Mouse (Mus musculus) embryonic facial prominence, embryonic 12.5 days (tissue): ENCODE results near the gene Tmbim6. TPM values are rescaled to one million over a fixed set of nuclear protein-coding genes. Genes with fewer than 3 reads are reported as not detected.

Experiments
- ATAC-seq: fragments of 200-750 bp; cut with Nextera tagmentation; 2 replicates; pipeline ENCODE4 v1.8.0; 2017; ENCODE audit not compliant: insufficient number of reproducible peaks, insufficient read depth, low FRiP score, low TSS enrichment
- H3K27ac ChIP-seq: fragments of 300-500 bp; sonication (generic); 2 replicates; pipeline ENCODE4 v1.5.1; 2016; ENCODE audit warnings: mild to moderate bottlenecking
- H3K27me3 ChIP-seq: fragments of 300-500 bp; sonication (generic); 2 replicates; pipeline ENCODE4 v1.6.1; 2016; ENCODE audit warnings: mild to moderate bottlenecking, moderate library complexity
- H3K36me3 ChIP-seq: fragments of 300-500 bp; sonication (generic); 2 replicates; pipeline ENCODE4 v1.6.1; 2016; ENCODE audit warnings: mild to moderate bottlenecking
- H3K4me1 ChIP-seq: fragments of 300-500 bp; sonication (generic); 2 replicates; pipeline ENCODE4 v1.6.1; 2016
- H3K4me2 ChIP-seq: fragments of 300-500 bp; sonication (generic); replicated peaks from 2 replicates; pipeline ENCODE4 v1.6.1; 2016; ENCODE audit warnings: mild to moderate bottlenecking, moderate library complexity
- H3K4me3 ChIP-seq: fragments of 300-500 bp; sonication (generic); 2 replicates; pipeline ENCODE4 v1.5.1; 2016; ENCODE audit warnings: mild to moderate bottlenecking
- H3K9ac ChIP-seq: fragments of 300-500 bp; sonication (generic); 2 replicates; pipeline ENCODE4 v1.6.1; 2016; ENCODE audit warnings: mild to moderate bottlenecking, moderate library complexity
- H3K9me3 ChIP-seq: fragments of 300-500 bp; sonication (generic); 2 replicates; pipeline ENCODE4 v1.6.1; 2016; ENCODE audit warnings: mild to moderate bottlenecking, moderate library complexity
- WGBS: fragments of 180-500 bp; shearing (Covaris S2); methylation state at CpG from one replicate; pipeline ENCODE4 v1.1.7; 2016; 5-methylcytosine and 5-hydroxymethylcytosine counted together
- polyA plus RNA-seq: library from polyadenylated mRNA; unstranded; fragments of >200 nt; fragmentation: Nextera tagmentation; extraction: Ambion mirVana; gene quantifications from 2 replicates; pipeline ENCODE4 v1.2.1, GENCODE M21; 2016

The Tmbim6 gene
- polyA plus RNA-seq, 1 experiment from 2014 or later: 268 TPM

- H3K27me3 ChIP-seq: no peaks in the 10 kb centered on the region
- peaks cover 8% of the 10 kb centered on the region; the same call in 1 of the 2 replicates for H3K4me1 ChIP-seq
- no peak overlapping the region for H3K9ac ChIP-seq
- peaks cover 67% of the 10 kb centered on the region for H3K36me3 ChIP-seq
- WGBS: 94% methylated on average over 12 of the region's 12 CpGs
- no peak overlapping the region for H3K4me3 ChIP-seq
- no peak overlapping the region for H3K4me2 ChIP-seq
- H3K9me3 ChIP-seq: no peaks in the 10 kb centered on the region
- no peak for ATAC-seq
- no peak overlapping the region for H3K27ac ChIP-seq
These were observed 10.6 kb downstream of the Tmbim6 start for GRCm38 (mm10) chr15:99403159-99403889.

DNA sequence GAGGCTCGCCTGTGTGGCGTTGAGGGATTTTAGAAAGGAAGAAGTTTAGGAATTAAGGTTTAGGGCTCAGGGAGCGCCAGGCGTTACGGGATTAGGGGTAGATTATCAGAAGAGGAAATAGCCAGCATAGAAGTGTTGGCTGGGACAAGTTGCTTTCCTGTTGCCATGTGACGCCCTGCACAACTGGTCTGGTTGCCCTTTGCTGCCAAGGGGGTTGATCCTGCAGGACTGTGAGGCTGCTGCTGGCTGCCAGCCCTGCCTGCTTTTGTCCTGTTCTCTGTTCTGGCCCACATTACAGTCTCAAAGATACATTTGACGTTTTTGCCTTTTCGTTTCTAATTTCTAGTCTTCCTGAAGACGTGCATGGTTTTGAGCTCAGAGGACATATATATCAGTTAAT is 12.5 kb downstream of the Tmbim6 start:
- H3K4me1 ChIP-seq: no peaks in the 10 kb centered on the region
- no peak overlapping the region for H3K4me2 ChIP-seq
- ATAC-seq: no peak
- H3K27me3 ChIP-seq: no peaks in the 10 kb centered on the region
- no peaks in the 10 kb centered on the region for H3K9me3 ChIP-seq
- 91% methylated on average over 9 of the region's 9 CpGs for WGBS
- no peak overlapping the region for H3K27ac ChIP-seq
- no peak overlapping the region for H3K4me3 ChIP-seq
- H3K36me3 ChIP-seq: peaks cover 84% of the 10 kb centered on the region
- no peak overlapping the region for H3K9ac ChIP-seq

- no peak for ATAC-seq
- no peaks in the 10 kb centered on the region for H3K4me1 ChIP-seq
- no peaks in the 10 kb centered on the region for H3K9me3 ChIP-seq
- no peak overlapping the region for H3K4me2 ChIP-seq
- WGBS: 89% methylated on average over 15 of the region's 15 CpGs
- H3K4me3 ChIP-seq: no peak overlapping the region
- no peak overlapping the region for H3K9ac ChIP-seq
- H3K36me3 ChIP-seq: peaks cover 80% of the 10 kb centered on the region
- H3K27me3 ChIP-seq: no peaks in the 10 kb centered on the region
- H3K27ac ChIP-seq: no peak overlapping the region
These were observed 14.4 kb downstream of the Tmbim6 start for GRCm38 (mm10) chr15:99406986-99407570.

DNA sequence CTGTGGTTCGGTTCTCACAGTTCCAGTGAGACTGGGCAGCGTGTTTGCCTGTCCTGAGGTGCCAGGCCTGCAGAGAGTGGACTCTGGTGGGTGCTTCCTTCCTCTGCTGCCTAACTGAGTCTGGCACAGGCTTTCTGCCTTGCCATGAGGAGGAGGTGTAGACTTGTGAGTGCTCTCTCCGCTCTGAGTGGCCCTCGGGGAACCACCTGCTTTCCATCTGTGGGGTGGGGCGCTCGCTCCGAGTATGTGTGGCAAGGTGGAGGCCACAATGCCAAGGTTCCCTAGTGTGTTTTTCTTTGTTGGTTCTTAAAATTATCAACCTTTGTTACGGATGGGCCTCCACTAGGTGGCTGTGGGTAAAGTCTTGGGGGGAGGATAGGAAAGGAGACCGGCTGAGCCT is 16.2 kb downstream of the Tmbim6 start:
- no peaks in the 10 kb centered on the region for H3K4me1 ChIP-seq
- no peak overlapping the region for H3K9ac ChIP-seq
- H3K27me3 ChIP-seq: no peaks in the 10 kb centered on the region
- no peaks in the 10 kb centered on the region for H3K9me3 ChIP-seq
- WGBS: 89% methylated on average over 9 of the region's 9 CpGs
- H3K27ac ChIP-seq: no peak overlapping the region
- ATAC-seq: no peak
- peaks cover 64% of the 10 kb centered on the region for H3K36me3 ChIP-seq
- no peak overlapping the region for H3K4me3 ChIP-seq
- H3K4me2 ChIP-seq: no peak overlapping the region

GRCm38 (mm10) chr15:99411747-99412146 is 19.1 kb downstream of the Tmbim6 start:
- H3K9me3 ChIP-seq: no peaks in the 10 kb centered on the region
- H3K4me3 ChIP-seq: no peak overlapping the region
- peaks cover 35% of the 10 kb centered on the region for H3K36me3 ChIP-seq
- no peak overlapping the region for H3K9ac ChIP-seq
- no peak for ATAC-seq
- 53% methylated on average over 14 of the region's 14 CpGs for WGBS
- no peak overlapping the region for H3K4me2 ChIP-seq
- H3K4me1 ChIP-seq: no peaks in the 10 kb centered on the region
- no peak overlapping the region for H3K27ac ChIP-seq
- no peaks in the 10 kb centered on the region for H3K27me3 ChIP-seq

GRCm38 (mm10) chr15:99415793-99416192 is 23.1 kb downstream of the Tmbim6 start:
- Histone ChIP-seq H3K4me1 (peaks cover 15% of the 10 kb centered on the region; the same call in 1 of the 2 replicates), H3K27ac (no peak overlapping the region), H3K36me3 (no peaks in the 10 kb centered on the region), H3K4me2 (no peak overlapping the region), H3K9me3 (no peaks in the 10 kb centered on the region), H3K27me3 (no peaks in the 10 kb centered on the region), H3K4me3 (no peak overlapping the region), H3K9ac (no peak overlapping the region)
- WGBS: 15% methylated on average over 2 of the region's 2 CpGs
- ATAC-seq: no peak

DNA sequence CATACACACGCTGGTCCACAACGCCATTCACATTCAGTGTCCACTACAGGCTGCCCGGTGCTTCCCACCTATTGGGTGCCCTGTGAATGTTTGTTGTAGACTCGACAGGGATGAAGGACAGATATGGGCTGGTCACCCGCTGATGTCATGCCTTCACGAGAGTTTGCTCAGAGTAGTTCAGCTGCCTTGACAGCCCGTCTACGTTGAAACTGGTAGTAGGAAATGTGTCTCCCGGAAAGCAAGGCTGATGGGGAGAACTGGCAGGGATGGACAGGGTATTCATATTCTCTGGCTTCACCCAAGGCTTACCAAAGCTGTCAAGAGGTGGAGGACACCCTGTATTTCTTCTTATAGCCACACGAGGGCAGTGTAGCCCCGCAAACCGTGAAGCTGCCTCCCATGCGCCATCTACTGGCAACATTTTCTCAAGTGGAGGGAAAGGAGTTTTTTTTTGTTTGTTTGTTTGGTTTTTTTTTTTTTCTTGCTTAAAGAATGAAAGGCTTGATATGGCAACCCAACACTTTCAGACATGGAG is 23.7 kb downstream of the Tmbim6 start:
- no peak overlapping the region for H3K4me3 ChIP-seq
- no peaks in the 10 kb centered on the region for H3K36me3 ChIP-seq
- no peak overlapping the region for H3K9ac ChIP-seq
- 23% methylated on average over 13 of the region's 13 CpGs for WGBS
- no peaks in the 10 kb centered on the region for H3K9me3 ChIP-seq
- no peak overlapping the region for H3K4me2 ChIP-seq
- H3K27me3 ChIP-seq: no peaks in the 10 kb centered on the region
- peaks cover 21% of the 10 kb centered on the region for H3K4me1 ChIP-seq
- ATAC-seq: no peak
- H3K27ac ChIP-seq: no peak overlapping the region

DNA sequence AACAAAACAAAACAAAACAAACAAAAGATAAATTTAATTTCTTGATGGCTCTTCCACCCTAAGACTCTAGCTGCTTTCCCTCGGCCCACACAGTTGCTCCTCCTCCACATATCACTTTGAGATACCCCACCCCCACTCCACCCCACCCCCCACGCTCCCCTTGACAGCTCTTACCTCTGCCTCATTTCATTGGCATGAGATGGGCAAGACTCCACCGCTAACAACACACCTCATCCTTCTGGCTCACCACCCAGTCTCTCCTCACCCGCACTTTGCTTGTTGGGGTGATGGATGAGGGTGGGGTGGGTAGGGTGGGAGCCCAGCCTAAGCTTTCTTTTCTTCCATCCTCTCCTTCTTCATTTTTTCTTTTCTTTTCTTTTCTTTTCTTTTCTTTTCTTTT is 24.3 kb downstream of the Tmbim6 start:
- peaks cover 2% of the 10 kb centered on the region; the same call in 1 of the 2 replicates for H3K36me3 ChIP-seq
- no peaks in the 10 kb centered on the region for H3K27me3 ChIP-seq
- no peaks in the 10 kb centered on the region for H3K9me3 ChIP-seq
- H3K4me2 ChIP-seq: no peak overlapping the region
- no peak overlapping the region for H3K4me3 ChIP-seq
- WGBS: 41% methylated on average over 4 of the region's 4 CpGs
- H3K27ac ChIP-seq: no peak overlapping the region
- no peak overlapping the region for H3K9ac ChIP-seq
- peaks cover 21% of the 10 kb centered on the region for H3K4me1 ChIP-seq
- no peak for ATAC-seq

- Histone ChIP-seq H3K4me1 (peaks cover 21% of the 10 kb centered on the region), H3K27me3 (no peaks in the 10 kb centered on the region), H3K27ac (peak overlapping the region; percentile 37; the same call in 1 of the 2 replicates), H3K9me3 (no peaks in the 10 kb centered on the region), H3K36me3 (peaks cover 10% of the 10 kb centered on the region), H3K4me2 (no peak overlapping the region), H3K9ac (no peak overlapping the region), H3K4me3 (no peak overlapping the region)
- ATAC-seq: no peak
- 38% methylated on average over 17 of the region's 17 CpGs for WGBS
These were observed 25.1 kb downstream of the Tmbim6 start for GRCm38 (mm10) chr15:99417692-99418271.

GRCm38 (mm10) chr15:99420101-99420500 is 27.4 kb downstream of the Tmbim6 start:
- 17% methylated on average over 5 of the region's 5 CpGs for WGBS
- H3K9ac ChIP-seq: no peak overlapping the region
- H3K36me3 ChIP-seq: peaks cover 27% of the 10 kb centered on the region
- H3K4me3 ChIP-seq: no peak overlapping the region
- ATAC-seq: no peak
- peaks cover 21% of the 10 kb centered on the region for H3K4me1 ChIP-seq
- H3K27ac ChIP-seq: peak overlapping the region; percentile 86
- no peaks in the 10 kb centered on the region for H3K27me3 ChIP-seq
- H3K4me2 ChIP-seq: peak overlapping the region; percentile 36
- H3K9me3 ChIP-seq: no peaks in the 10 kb centered on the region

GRCm38 (mm10) chr15:99420521-99421014 is 27.9 kb downstream of the Tmbim6 start:
- Histone ChIP-seq H3K36me3 (peaks cover 32% of the 10 kb centered on the region), H3K27me3 (no peaks in the 10 kb centered on the region), H3K4me2 (peak overlapping the region; percentile 36), H3K4me3 (no peak overlapping the region), H3K9me3 (no peaks in the 10 kb centered on the region), H3K27ac (peak overlapping the region; percentile 86), H3K4me1 (peaks cover 21% of the 10 kb centered on the region), H3K9ac (no peak overlapping the region)
- peak; percentile 68 for ATAC-seq
- 4% methylated on average over 12 of the region's 12 CpGs for WGBS
